Mouse (Mus musculus): ENCODE results near the gene Traf3ip1. TPM values are rescaled to one million over a fixed set of nuclear protein-coding genes. Genes with fewer than 3 reads are reported as not detected.

Traf3ip1 gene
- total and polyA plus RNA-seq, 2 experiments from 2014 or later, result 6.4 to 15.8 TPM

DNA sequence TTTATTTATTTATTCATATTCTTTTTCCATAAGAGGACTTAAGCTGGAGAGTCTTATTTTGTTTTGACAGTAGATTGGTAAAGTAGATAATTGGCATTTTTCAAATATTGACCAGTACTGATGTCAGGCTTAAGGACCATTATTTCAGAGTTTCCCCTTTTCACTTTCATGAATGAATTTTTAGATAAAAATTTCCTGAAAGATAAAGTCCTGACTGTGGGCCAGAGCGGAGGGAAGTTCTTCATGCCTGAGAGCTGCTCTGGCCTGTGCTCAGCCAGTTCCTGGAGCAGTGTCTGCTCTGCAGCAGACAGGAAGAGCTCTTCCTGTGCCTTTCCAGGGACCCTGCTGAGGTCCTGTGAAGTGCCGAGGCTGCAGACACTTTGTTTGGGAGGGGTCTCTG, 62.7 kb downstream of the Traf3ip1 start:
- TF ChIP-seq CTCF (IDR thresholded peaks at IDR 0.05; ENCODE audit: low read depth), result no peak
- Histone ChIP-seq H3K27ac (ENCODE audit: low read depth, low read length) (no peak overlapping the region), H3K36me3 (ENCODE audit: insufficient read depth) (peaks cover 40% of the 10 kb centered on the region), H3K9me3 (ENCODE audit: low read length) (no peaks in the 10 kb centered on the region), H3K4me2 (ENCODE audit: low read depth) (no peak overlapping the region), H3K9ac (no peak overlapping the region), H3K4me3 (ENCODE audit: low read depth, low read length) (no peak overlapping the region), H3K4me1 (ENCODE audit: insufficient read depth) (no peaks in the 10 kb centered on the region), H3K27me3 (ENCODE audit: insufficient read depth, low read length) (no peaks in the 10 kb centered on the region)
- 60% methylated on average over 2 of the region's 2 CpGs for WGBS
- DNase-seq, result no peak
- ATAC-seq, result no peak

- ATAC-seq (no peak), DNase-seq (no peak)
- no peak overlapping the region for H3K4me3 ChIP-seq (ENCODE audit: low read depth, low read length)
- no peaks in the 10 kb centered on the region for H3K27me3 ChIP-seq (ENCODE audit: insufficient read depth, low read length)
- 0 out of 2 replicates have a peak, but pooled peaks cover 9% of the 10 kb centered on the region for H3K36me3 ChIP-seq (ENCODE audit: insufficient read depth)
- 67% methylated on average over 6 of the region's 6 CpGs for WGBS
- H3K27ac ChIP-seq (ENCODE audit: low read depth, low read length), result no peak overlapping the region
- TF ChIP-seq CTCF (IDR thresholded peaks at IDR 0.05; ENCODE audit: low read depth), result no peak
- no peaks in the 10 kb centered on the region for H3K4me1 ChIP-seq (ENCODE audit: insufficient read depth)
- H3K4me2 ChIP-seq (ENCODE audit: low read depth), result no peak overlapping the region
- no peak overlapping the region for H3K9ac ChIP-seq
- no peaks in the 10 kb centered on the region for H3K9me3 ChIP-seq (ENCODE audit: low read length)
Observed at GRCm38 (mm10) chr1:91561226-91561625, 66.8 kb downstream of the Traf3ip1 start.

- ATAC-seq (peak; percentile 43), DNase-seq (no peak)
- no peaks in the 10 kb centered on the region for H3K9me3 ChIP-seq (ENCODE audit: low read length)
- peak; percentile 25 for TF ChIP-seq CTCF (IDR thresholded peaks at IDR 0.05; ENCODE audit: low read depth)
- H3K27me3 ChIP-seq (ENCODE audit: insufficient read depth, low read length), result no peaks in the 10 kb centered on the region
- no peaks in the 10 kb centered on the region for H3K36me3 ChIP-seq (ENCODE audit: insufficient read depth)
- H3K4me1 ChIP-seq (ENCODE audit: insufficient read depth), result no peaks in the 10 kb centered on the region
- WGBS, result 82% methylated on average over 4 of the region's 4 CpGs
- no peak overlapping the region for H3K4me3 ChIP-seq (ENCODE audit: low read depth, low read length)
- H3K27ac ChIP-seq (ENCODE audit: low read depth, low read length), result no peak overlapping the region
- H3K4me2 ChIP-seq (ENCODE audit: low read depth), result no peak overlapping the region
- no peak overlapping the region for H3K9ac ChIP-seq
Observed at GRCm38 (mm10) chr1:91562977-91563590, 68.6 kb downstream of the Traf3ip1 start.

DNA sequence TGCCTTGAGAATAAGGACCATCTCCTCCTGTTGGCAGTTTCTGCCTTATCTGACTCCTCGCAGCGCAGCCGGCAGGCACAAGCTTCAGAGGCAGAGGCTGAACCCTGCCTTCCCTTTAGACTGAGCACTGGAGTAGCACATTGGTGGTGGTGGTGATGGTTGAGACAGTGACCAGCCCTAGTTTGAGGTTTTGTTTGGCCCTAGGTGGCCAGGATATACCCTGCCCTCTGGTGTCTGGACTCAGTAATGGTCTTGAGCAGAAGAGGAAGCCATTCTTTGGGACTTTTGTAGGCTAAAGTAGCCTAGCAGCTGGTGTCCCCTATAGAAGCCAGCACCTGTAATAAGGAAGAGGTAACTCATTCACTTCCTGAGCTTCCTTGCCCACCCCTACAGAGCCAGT, 69.6 kb downstream of the Traf3ip1 start:
- H3K27ac ChIP-seq (ENCODE audit: low read depth, low read length), result no peak overlapping the region
- no peak overlapping the region for H3K9ac ChIP-seq
- no peaks in the 10 kb centered on the region for H3K9me3 ChIP-seq (ENCODE audit: low read length)
- H3K27me3 ChIP-seq (ENCODE audit: insufficient read depth, low read length), result no peaks in the 10 kb centered on the region
- no peaks in the 10 kb centered on the region for H3K36me3 ChIP-seq (ENCODE audit: insufficient read depth)
- ATAC-seq (no peak), DNase-seq (no peak)
- no peak overlapping the region for H3K4me2 ChIP-seq (ENCODE audit: low read depth)
- peak; percentile 35 for TF ChIP-seq CTCF (IDR thresholded peaks at IDR 0.05; ENCODE audit: low read depth)
- no peak overlapping the region for H3K4me3 ChIP-seq (ENCODE audit: low read depth, low read length)
- H3K4me1 ChIP-seq (ENCODE audit: insufficient read depth), result no peaks in the 10 kb centered on the region
- 68% methylated on average over 3 of the region's 3 CpGs for WGBS

- H3K4me1 ChIP-seq (ENCODE audit: insufficient read depth), result no peaks in the 10 kb centered on the region
- no peak overlapping the region for H3K4me3 ChIP-seq (ENCODE audit: low read depth, low read length)
- no peak for TF ChIP-seq CTCF (IDR thresholded peaks at IDR 0.05; ENCODE audit: low read depth)
- no peak for DNase-seq
- ATAC-seq, result no peak
- no peaks in the 10 kb centered on the region for H3K27me3 ChIP-seq (ENCODE audit: insufficient read depth, low read length)
- H3K9ac ChIP-seq, result no peak overlapping the region
- 74% methylated on average over 6 of the region's 6 CpGs for WGBS
- H3K4me2 ChIP-seq (ENCODE audit: low read depth), result no peak overlapping the region
- no peaks in the 10 kb centered on the region for H3K9me3 ChIP-seq (ENCODE audit: low read length)
- H3K36me3 ChIP-seq (ENCODE audit: insufficient read depth), result no peaks in the 10 kb centered on the region
- H3K27ac ChIP-seq (ENCODE audit: low read depth, low read length), result no peak overlapping the region
Observed at GRCm38 (mm10) chr1:91564598-91564997, 70.2 kb downstream of the Traf3ip1 start.

DNA sequence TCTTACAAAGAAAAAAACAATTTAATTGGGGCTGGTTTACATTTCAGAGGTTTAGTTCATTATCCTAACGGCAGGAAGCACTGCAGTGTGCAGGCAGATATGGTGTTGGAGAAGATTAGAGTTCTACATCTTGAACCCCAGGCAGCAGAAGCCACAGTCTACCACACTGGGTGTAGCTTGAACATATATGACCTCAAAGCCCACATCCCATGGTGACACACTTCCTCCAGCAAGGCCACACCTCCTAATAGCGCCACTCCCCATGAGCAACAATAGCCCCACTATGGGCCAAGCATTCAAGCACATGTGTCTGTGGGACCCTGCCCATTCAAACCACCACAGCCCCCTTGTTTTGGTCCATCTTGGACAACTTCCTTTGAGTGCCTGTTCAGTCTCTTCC, 72.8 kb downstream of the Traf3ip1 start:
- no peak for DNase-seq
- 77% methylated on average over 2 of the region's 2 CpGs for WGBS
- H3K9ac ChIP-seq, result no peak overlapping the region
- no peaks in the 10 kb centered on the region for H3K27me3 ChIP-seq (ENCODE audit: insufficient read depth, low read length)
- no peaks in the 10 kb centered on the region for H3K4me1 ChIP-seq (ENCODE audit: insufficient read depth)
- no peak for TF ChIP-seq CTCF (IDR thresholded peaks at IDR 0.05; ENCODE audit: low read depth)
- H3K27ac ChIP-seq (ENCODE audit: low read depth, low read length), result no peak overlapping the region
- H3K4me2 ChIP-seq (ENCODE audit: low read depth), result no peak overlapping the region
- ATAC-seq, result no peak
- H3K9me3 ChIP-seq (ENCODE audit: low read length), result no peaks in the 10 kb centered on the region
- no peaks in the 10 kb centered on the region for H3K36me3 ChIP-seq (ENCODE audit: insufficient read depth)
- no peak overlapping the region for H3K4me3 ChIP-seq (ENCODE audit: low read depth, low read length)

- 88% methylated on average over 10 of the region's 10 CpGs for WGBS
- no peak overlapping the region for H3K4me2 ChIP-seq (ENCODE audit: low read depth)
- no peak for TF ChIP-seq CTCF (IDR thresholded peaks at IDR 0.05; ENCODE audit: low read depth)
- H3K9ac ChIP-seq, result no peak overlapping the region
- H3K36me3 ChIP-seq (ENCODE audit: insufficient read depth), result no peaks in the 10 kb centered on the region
- no peaks in the 10 kb centered on the region for H3K4me1 ChIP-seq (ENCODE audit: insufficient read depth)
- no peak overlapping the region for H3K27ac ChIP-seq (ENCODE audit: low read depth, low read length)
- no peak for DNase-seq
- H3K9me3 ChIP-seq (ENCODE audit: low read length), result no peaks in the 10 kb centered on the region
- H3K27me3 ChIP-seq (ENCODE audit: insufficient read depth, low read length), result no peaks in the 10 kb centered on the region
- no peak for ATAC-seq
- H3K4me3 ChIP-seq (ENCODE audit: low read depth, low read length), result no peak overlapping the region
Observed at GRCm38 (mm10) chr1:91572458-91572857, 78.0 kb downstream of the Traf3ip1 start.
